Mouse (Mus musculus) C2C12 (cell line): Measurements from ENCODE around the gene Ss18l1. TPM values are rescaled to one million over a fixed set of nuclear protein-coding genes. Genes with fewer than 3 reads are reported as not detected.
A peak's percentile ranks its signal among the peaks of the same experiment; 100 is the strongest.

ENCODE experiments used
- H3K27me3 ChIP-seq: one replicate; pipeline ENCODE4 v1.6.1; 2011; ENCODE audit not compliant: control insufficient read depth, insufficient read depth, insufficient read length
- H3K36me3 ChIP-seq: one replicate; pipeline ENCODE4 v1.6.1; 2011; ENCODE audit not compliant: control insufficient read depth, insufficient read depth
- H3K4me3 ChIP-seq: one replicate; pipeline ENCODE4 v1.5.1; 2011; ENCODE audit warnings: mild to moderate bottlenecking, control low read depth; ENCODE audit not compliant: poor library complexity, insufficient read depth, severe bottlenecking
- H3K79me2 ChIP-seq: one replicate; pipeline ENCODE4 v1.6.1; 2011; ENCODE audit not compliant: control insufficient read depth, insufficient read depth
- H3K79me3 ChIP-seq: one replicate; pipeline ENCODE4 v1.6.1; 2011; ENCODE audit warnings: low read depth, control low read depth
- H3ac ChIP-seq: one replicate; pipeline ENCODE3; 2011; ENCODE audit warnings: low read depth; ENCODE audit not compliant: control insufficient read depth, insufficient read length
- CEBPB ChIP-seq: IDR thresholded peaks from one replicate; pipeline ENCODE4 v1.6.1; 2011; ENCODE audit warnings: low read depth, mild to moderate bottlenecking, control low read depth, moderate library complexity
- CTCF ChIP-seq: IDR thresholded peaks from one replicate; pipeline ENCODE4 v1.5.1; 2011; ENCODE audit not compliant: control insufficient read depth, insufficient read depth, insufficient read length
- FOSL1 ChIP-seq: IDR thresholded peaks from one replicate; pipeline ENCODE4 v1.8.0; 2011; ENCODE audit warnings: mild to moderate bottlenecking, low read length; ENCODE audit not compliant: poor library complexity, insufficient read depth, severe bottlenecking
- MAX ChIP-seq: IDR thresholded peaks from one replicate; pipeline ENCODE4 v1.6.1; 2011; ENCODE audit warnings: mild to moderate bottlenecking, control low read depth
- MYOD1 ChIP-seq: IDR thresholded peaks from one replicate; pipeline ENCODE4 v1.6.1; 2011; ENCODE audit warnings: low read depth; ENCODE audit not compliant: control insufficient read depth, insufficient read length
- MYOG ChIP-seq: IDR thresholded peaks from one replicate; pipeline ENCODE4 v1.6.1; 2011; ENCODE audit not compliant: control insufficient read depth, insufficient read length; ENCODE audit errors: extremely low read depth
- USF1 ChIP-seq: IDR thresholded peaks from one replicate; pipeline ENCODE4 v1.6.1; 2011; ENCODE audit warnings: low read depth, mild to moderate bottlenecking, control low read depth, moderate library complexity
- polyA plus RNA-seq: library from polyadenylated mRNA; unstranded; fragments of >200 nt; fragmentation: generic; extraction: Trizol; gene quantifications from one replicate; pipeline ENCODE4 v1.2.1, GENCODE M21; 2012; ENCODE audit warnings: missing spikeins

Ss18l1 gene
- polyA plus RNA-seq, 1 experiment, result 0.96 TPM

DNA sequence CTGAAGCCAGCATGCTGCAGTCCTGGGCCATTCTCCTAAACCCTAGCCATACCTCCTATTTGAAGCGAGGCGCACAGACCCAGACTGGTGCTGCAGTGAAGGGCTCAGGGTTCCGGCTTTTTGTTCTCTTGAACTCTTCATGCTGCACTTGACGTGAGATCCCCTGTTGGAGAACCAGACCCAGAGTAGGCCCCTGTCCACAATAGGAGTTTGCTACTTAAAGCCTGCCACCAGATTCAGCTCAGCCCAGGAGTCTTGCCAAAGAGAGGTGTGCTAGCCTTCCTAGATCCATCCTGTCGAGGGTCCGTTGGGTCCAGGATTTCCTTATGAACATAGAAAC lies 16.5 kb upstream of the Ss18l1 start:
- H3ac ChIP-seq, result peak overlapping the region; percentile 78
- H3K36me3 ChIP-seq, result peaks cover 34% of the 10 kb centered on the region
- TF ChIP-seq FOSL1 (no peak), MYOD1 (no peak), MAX (no peak), CTCF (no peak)
- H3K79me2 ChIP-seq, result peaks cover 60% of the 10 kb centered on the region
- peak overlapping the region; percentile 78 for H3K4me3 ChIP-seq
- peaks cover 36% of the 10 kb centered on the region for H3K79me3 ChIP-seq
- H3K27me3 ChIP-seq, result peaks cover 13% of the 10 kb centered on the region

- Histone ChIP-seq H3K4me3 (no peak overlapping the region), H3K36me3 (peaks cover 53% of the 10 kb centered on the region)
- TF ChIP-seq USF1, result no peak
Measured at GRCm38 (mm10) chr2:180027768-180028167, 14.5 kb upstream of the Ss18l1 start.

GRCm38 (mm10) chr2:180031270-180031669 lies 11.0 kb upstream of the Ss18l1 start:
- Histone ChIP-seq H3K79me3 (peaks cover 27% of the 10 kb centered on the region), H3ac (no peak overlapping the region), H3K4me3 (no peak overlapping the region), H3K27me3 (no peaks in the 10 kb centered on the region), H3K79me2 (peaks cover 60% of the 10 kb centered on the region), H3K36me3 (peaks cover 81% of the 10 kb centered on the region)
- TF ChIP-seq FOSL1 (no peak), CTCF (no peak), CEBPB (no peak)

More at GRCm38 (mm10) chr2:180027768-180028167, 14.5 kb upstream of the Ss18l1 start:
- Histone ChIP-seq H3ac (no peak overlapping the region), H3K79me3 (peaks cover 36% of the 10 kb centered on the region), H3K79me2 (peaks cover 70% of the 10 kb centered on the region), H3K27me3 (no peaks in the 10 kb centered on the region)

- Histone ChIP-seq H3K4me3 (no peak overlapping the region), H3K27me3 (no peaks in the 10 kb centered on the region), H3ac (no peak overlapping the region), H3K79me3 (peaks cover 13% of the 10 kb centered on the region), H3K79me2 (peaks cover 55% of the 10 kb centered on the region), H3K36me3 (peaks cover 91% of the 10 kb centered on the region)
- TF ChIP-seq USF1 (no peak), MYOD1 (peak; percentile 10), MYOG (no peak)
Measured at GRCm38 (mm10) chr2:180032925-180033324, 9.4 kb upstream of the Ss18l1 start.

DNA sequence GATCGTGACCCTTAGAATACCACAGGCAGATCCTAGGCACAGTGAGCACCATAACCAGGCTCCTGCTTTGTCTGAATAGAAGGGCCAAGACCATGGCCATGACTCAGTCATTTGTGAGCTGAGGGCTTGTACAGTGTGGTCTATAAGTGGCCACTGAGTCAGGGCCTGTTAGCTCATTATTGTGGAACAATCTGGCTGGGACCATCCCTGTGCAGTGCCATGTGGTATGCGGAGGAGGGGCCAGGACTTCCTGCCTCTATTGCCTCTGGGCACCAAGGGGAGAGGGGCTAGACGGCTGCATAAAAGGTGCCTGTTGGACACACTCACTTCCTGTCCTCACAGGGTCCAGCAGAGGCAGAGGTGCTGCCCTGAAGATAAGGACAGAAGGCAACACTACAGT lies 8.4 kb upstream of the Ss18l1 start:
- Histone ChIP-seq H3K4me3 (no peak overlapping the region), H3ac (no peak overlapping the region), H3K79me3 (peaks cover 15% of the 10 kb centered on the region), H3K27me3 (no peaks in the 10 kb centered on the region), H3K36me3 (peaks cover 91% of the 10 kb centered on the region), H3K79me2 (peaks cover 55% of the 10 kb centered on the region)
- peak; percentile 42 for TF ChIP-seq MAX
- peak; percentile 10 for TF ChIP-seq USF1
- no peak for TF ChIP-seq MYOG

DNA sequence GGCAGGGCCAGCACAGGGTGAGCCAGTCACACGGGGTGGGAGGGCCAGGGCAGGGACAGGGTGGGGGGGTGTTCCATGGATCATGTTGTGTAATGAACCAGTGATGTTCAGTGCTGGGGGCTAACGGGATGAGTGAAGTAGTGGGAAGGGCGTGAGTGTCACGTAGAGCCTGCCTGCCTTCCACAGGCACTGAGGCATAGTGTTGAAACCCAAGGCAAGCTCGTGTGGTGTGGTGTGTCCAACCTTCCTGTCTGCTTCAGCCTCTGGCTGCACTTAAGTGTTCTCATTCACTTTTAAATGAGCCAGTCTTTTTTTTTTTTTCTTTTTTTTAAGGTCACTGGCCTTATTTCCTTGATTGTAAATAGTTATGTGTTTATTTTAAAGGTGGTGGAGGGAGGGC lies 7.6 kb upstream of the Ss18l1 start:
- Histone ChIP-seq H3K79me3 (peaks cover 18% of the 10 kb centered on the region), H3ac (no peak overlapping the region), H3K36me3 (peaks cover 90% of the 10 kb centered on the region), H3K79me2 (peaks cover 55% of the 10 kb centered on the region), H3K27me3 (no peaks in the 10 kb centered on the region), H3K4me3 (no peak overlapping the region)
- TF ChIP-seq USF1 (no peak), CEBPB (no peak), CTCF (no peak), MAX (no peak), FOSL1 (no peak), MYOG (no peak), MYOD1 (no peak)

DNA sequence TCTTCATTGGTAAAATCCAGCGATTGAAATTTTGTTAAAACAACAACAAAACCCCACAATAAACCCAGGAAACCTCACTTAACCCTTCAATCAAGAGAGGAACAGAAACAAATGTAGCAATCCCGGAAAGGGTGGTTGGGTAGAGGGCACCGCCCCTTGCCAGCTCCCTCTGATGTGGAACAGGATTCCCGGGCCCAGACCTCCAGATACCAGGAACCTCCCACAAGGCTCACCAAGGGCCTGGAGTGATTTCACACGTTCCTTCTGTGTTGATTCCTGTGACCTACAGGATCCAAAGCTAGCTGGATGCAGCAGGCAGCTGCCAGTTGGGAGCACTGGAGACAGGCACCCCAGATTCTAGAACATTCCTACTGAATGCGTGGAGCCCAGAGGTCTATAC lies 1.9 kb upstream of the Ss18l1 start:
- Histone ChIP-seq H3K27me3 (no peaks in the 10 kb centered on the region), H3K79me3 (peaks cover 45% of the 10 kb centered on the region), H3K79me2 (peaks cover 79% of the 10 kb centered on the region), H3K4me3 (peak overlapping the region; percentile 94), H3ac (peak overlapping the region; percentile 43), H3K36me3 (peaks cover 49% of the 10 kb centered on the region)
- TF ChIP-seq FOSL1, result no peak
- TF ChIP-seq CEBPB, result no peak
- TF ChIP-seq MYOG, result no peak
- no peak for TF ChIP-seq MYOD1
- TF ChIP-seq CTCF, result no peak
- no peak for TF ChIP-seq USF1
